Mouse (Mus musculus) monocyte, adult 2 months (primary cell): ENCODE data around the gene Pigg.
"Not testable (repeated sequence)": the region's sequence is repeated elsewhere in the genome, so short reads cannot be mapped to it uniquely, and the experiment has no call there.

ENCODE experiments used
- DNase-seq, 2 experiments: peaks; one replicate each; pipeline ENCODE4 v3.0.0; 2022; ENCODE audit warnings: low spot score in 2 of 2, low read depth in 1 of 2

The Pigg gene

GRCm38 (mm10) chr5:108312224-108313064, at the start of gene Pigg:
Gene Pigg, plus strand, starts transcription at chr5:108312609.
- DNase-seq: peak; percentile 84 to 86

- DNase-seq: no peak
Observed at GRCm38 (mm10) chr5:108262722-108263121, 49.7 kb upstream of the Pigg start.

GRCm38 (mm10) chr5:108263785-108264184, 48.6 kb upstream of the Pigg start:
- not testable (repeated sequence) for DNase-seq

GRCm38 (mm10) chr5:108266990-108267389, 45.4 kb upstream of the Pigg start:
- no peak for DNase-seq

- peak in 1 of 2 experiments; percentile 59 for DNase-seq
Observed at GRCm38 (mm10) chr5:108268127-108269062, 44.0 kb upstream of the Pigg start, which contains the start of gene Dr1. Gene Dr1, plus strand, starts transcription at chr5:108268897.

- no peak for DNase-seq
Observed at GRCm38 (mm10) chr5:108269063-108269810, 43.2 kb upstream of the Pigg start.

- DNase-seq: no peak
Observed at GRCm38 (mm10) chr5:108269811-108270151, 42.6 kb upstream of the Pigg start.

GRCm38 (mm10) chr5:108270415-108270814, 42.0 kb upstream of the Pigg start:
- DNase-seq: no peak

GRCm38 (mm10) chr5:108271345-108271744, 41.1 kb upstream of the Pigg start:
- not testable (repeated sequence) for DNase-seq

GRCm38 (mm10) chr5:108286957-108287356, 25.5 kb upstream of the Pigg start:
- DNase-seq: no peak

- no peak for DNase-seq
Observed at GRCm38 (mm10) chr5:108301567-108301966, 10.8 kb upstream of the Pigg start.

- DNase-seq: no peak
Observed at GRCm38 (mm10) chr5:108313065-108313860, 854 bp downstream of the Pigg start.

GRCm38 (mm10) chr5:108331051-108331450, 18.6 kb downstream of the Pigg start:
- DNase-seq: no peak

- DNase-seq: no peak
Observed at GRCm38 (mm10) chr5:108337385-108337784, 25.0 kb downstream of the Pigg start.

- no peak for DNase-seq
Observed at GRCm38 (mm10) chr5:108338049-108338448, 25.6 kb downstream of the Pigg start.

GRCm38 (mm10) chr5:108343680-108344170, 31.3 kb downstream of the Pigg start:
- DNase-seq: no peak

- DNase-seq: no peak
Observed at GRCm38 (mm10) chr5:108345313-108346071, 33.1 kb downstream of the Pigg start.

- no peak for DNase-seq
Observed at GRCm38 (mm10) chr5:108347843-108348242, 35.4 kb downstream of the Pigg start.

- DNase-seq: no peak
Observed at GRCm38 (mm10) chr5:108349511-108350148, 37.2 kb downstream of the Pigg start.
